Mouse (Mus musculus) ES-Bruce4 (cell line): ENCODE data around the gene Gm10073. TPM values are rescaled to one million over a fixed set of nuclear protein-coding genes. Genes with fewer than 3 reads are reported as not detected.
A peak's percentile ranks its signal among the peaks of the same experiment; 100 is the strongest.
"Not testable (repeated sequence)": the region's sequence is repeated elsewhere in the genome, so short reads cannot be mapped to it uniquely, and the experiment has no call there.

Experiments
- H3K27ac ChIP-seq: 2 replicates; pipeline ENCODE4 v1.5.1; 2012; ENCODE audit warnings: low read length, inconsistent platforms; ENCODE audit not compliant: insufficient read depth
- H3K27me3 ChIP-seq: 2 replicates; pipeline ENCODE4 v1.6.1; 2012; ENCODE audit warnings: mild to moderate bottlenecking, low read length, inconsistent platforms; ENCODE audit not compliant: control insufficient read depth, poor library complexity, insufficient read depth, severe bottlenecking
- H3K36me3 ChIP-seq: 2 replicates; pipeline ENCODE4 v1.6.1; 2012; ENCODE audit warnings: inconsistent platforms, mild to moderate bottlenecking, low read length, moderate library complexity; ENCODE audit not compliant: control insufficient read depth, poor library complexity, insufficient read depth, severe bottlenecking
- H3K4me1 ChIP-seq: one replicate; pipeline ENCODE4 v1.8.1; 2011; ENCODE audit warnings: low read length; ENCODE audit not compliant: control insufficient read depth, insufficient read depth
- H3K4me3 ChIP-seq: 2 replicates; pipeline ENCODE4 v1.5.1; 2011; ENCODE audit warnings: low read depth, mild to moderate bottlenecking, low read length
- H3K9ac ChIP-seq: 2 replicates; pipeline ENCODE4 v1.6.1; 2012; ENCODE audit warnings: low read depth, mild to moderate bottlenecking, inconsistent platforms; ENCODE audit not compliant: poor library complexity, severe bottlenecking
- H3K9me3 ChIP-seq: replicated peaks from 2 replicates; pipeline ENCODE4 v1.6.1; 2012; ENCODE audit warnings: mild to moderate bottlenecking, low read length, inconsistent platforms; ENCODE audit not compliant: control insufficient read depth, poor library complexity, insufficient read depth, severe bottlenecking
- CTCF ChIP-seq: IDR thresholded peaks from one replicate; pipeline ENCODE4 v1.8.1; 2011; ENCODE audit warnings: low read depth, low read length
- EP300 ChIP-seq: IDR thresholded peaks from 2 replicates; pipeline ENCODE4 v1.6.1; 2011; ENCODE audit warnings: low read depth, low read length; ENCODE audit not compliant: insufficient read depth
- POLR2A ChIP-seq: IDR thresholded peaks from one replicate; pipeline ENCODE4 v1.8.1; 2011; ENCODE audit warnings: low read length; ENCODE audit not compliant: insufficient read depth
- polyA plus RNA-seq: library from polyadenylated mRNA; stranded (reverse); fragments of >200 nt; gene quantifications from 2 replicates; pipeline ENCODE4 v1.2.4, GENCODE M21; 2011; ENCODE audit warnings: low read depth; ENCODE audit not compliant: missing spikeins, insufficient read depth, insufficient read length

Gene Gm10073
- polyA plus RNA-seq, 1 experiment: 498 TPM

DNA sequence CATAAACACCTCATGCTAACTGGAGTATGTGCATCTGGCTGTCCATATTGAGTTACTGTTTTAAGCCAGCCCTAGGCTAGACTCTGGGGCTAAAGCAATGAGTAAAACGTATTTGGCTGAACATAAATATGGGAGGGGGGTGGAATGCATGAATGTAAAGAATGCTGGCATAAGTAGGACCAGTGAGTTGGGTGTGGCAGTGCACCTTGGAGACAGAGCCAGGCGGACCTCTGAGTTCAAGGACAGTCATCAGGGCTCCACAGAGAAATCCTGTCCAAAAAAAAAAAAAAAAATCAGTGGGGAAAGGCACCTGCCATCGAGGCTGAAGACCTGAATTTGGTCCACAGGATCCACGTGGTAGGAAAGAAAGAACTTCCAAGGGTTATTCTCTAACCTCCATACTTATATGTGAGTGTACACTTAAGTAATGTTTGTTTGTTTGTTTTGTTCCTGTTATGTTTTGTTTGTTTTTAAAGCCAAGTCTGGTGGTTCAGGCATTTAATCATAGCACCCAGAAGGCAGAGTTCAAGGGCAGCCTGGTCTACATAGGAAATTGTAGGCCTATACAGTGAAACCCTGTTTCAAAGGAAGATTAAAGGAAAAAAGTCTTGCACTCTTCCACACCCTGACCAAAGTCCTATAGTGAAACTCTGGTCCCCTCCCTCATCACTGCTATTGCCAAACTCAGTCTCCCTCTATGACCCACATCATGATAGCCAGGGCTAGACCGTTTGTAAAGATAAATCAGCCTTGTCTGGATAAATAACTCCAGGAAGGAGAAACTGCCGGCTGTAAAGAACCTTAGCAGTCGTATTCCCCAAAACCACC lies 36.0 kb upstream of the Gm10073 start:
- peaks cover 8% of the 10 kb centered on the region for H3K36me3 ChIP-seq
- H3K4me3 ChIP-seq: no peak overlapping the region
- H3K4me1 ChIP-seq: peaks cover 16% of the 10 kb centered on the region
- H3K27me3 ChIP-seq: no peaks in the 10 kb centered on the region
- peak overlapping the region; percentile 100 for H3K27ac ChIP-seq
- H3K9me3 ChIP-seq: no peaks in the 10 kb centered on the region
- peak overlapping the region; percentile 50 for H3K9ac ChIP-seq
- no peak for TF ChIP-seq POLR2A
- no peak for TF ChIP-seq CTCF
- peak; percentile 76 for TF ChIP-seq EP300

DNA sequence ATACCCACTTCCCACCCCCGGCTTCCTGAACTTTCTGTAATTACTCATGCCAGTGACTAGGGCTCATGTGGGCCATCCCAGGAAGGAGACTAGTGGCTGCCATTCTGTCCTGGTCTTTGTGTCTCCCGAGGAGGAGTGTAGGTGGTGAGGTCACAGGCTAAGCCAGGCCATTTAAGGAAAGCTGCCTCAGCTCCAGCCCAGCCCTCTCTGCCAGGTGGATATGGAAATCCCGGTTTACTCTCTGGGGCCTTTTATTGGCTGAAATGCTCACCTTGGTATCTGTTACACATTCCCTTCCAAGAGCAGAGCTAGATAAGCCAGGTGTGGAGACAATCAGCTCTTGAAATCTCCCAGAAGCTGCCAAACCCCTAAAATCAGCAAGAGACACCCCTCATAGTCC lies 35.2 kb upstream of the Gm10073 start:
- Histone ChIP-seq H3K9ac (peak overlapping the region; percentile 59; the same call in 1 of the 2 replicates), H3K9me3 (no peaks in the 10 kb centered on the region), H3K36me3 (peaks cover 8% of the 10 kb centered on the region), H3K27ac (peak overlapping the region; percentile 88), H3K4me1 (peaks cover 14% of the 10 kb centered on the region), H3K4me3 (0 out of 2 replicates have a peak overlapping the region, but pooled peaks have one; percentile 1), H3K27me3 (no peaks in the 10 kb centered on the region)
- TF ChIP-seq CTCF (no peak), POLR2A (no peak), EP300 (no peak)

DNA sequence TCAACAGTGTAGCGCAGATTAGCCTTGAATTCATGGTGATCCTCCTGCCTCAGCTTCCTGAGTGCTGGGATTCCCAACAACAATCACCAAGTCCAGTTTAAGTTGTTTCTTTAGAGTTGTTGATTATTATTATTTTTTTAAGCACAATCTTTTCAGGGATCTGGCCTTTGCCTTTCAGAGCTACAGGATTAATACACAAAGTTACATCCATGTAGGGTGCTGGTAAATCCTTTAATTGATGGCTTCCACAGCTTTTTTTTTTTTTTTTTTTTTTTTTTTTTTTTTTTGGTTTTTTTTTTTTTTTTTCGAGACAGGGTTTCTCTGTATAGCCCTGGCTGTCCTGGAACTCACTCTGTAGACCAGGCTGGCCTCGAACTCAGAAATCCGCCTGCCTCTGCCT lies 34.5 kb upstream of the Gm10073 start:
- H3K27me3 ChIP-seq, H3K9me3 ChIP-seq, H3K36me3 ChIP-seq, H3K4me3 ChIP-seq: not testable (repeated sequence)
- Histone ChIP-seq H3K9ac (peak overlapping the region; percentile 59; the same call in 1 of the 2 replicates), H3K4me1 (peaks cover 13% of the 10 kb centered on the region), H3K27ac (peak overlapping the region; percentile 88)

DNA sequence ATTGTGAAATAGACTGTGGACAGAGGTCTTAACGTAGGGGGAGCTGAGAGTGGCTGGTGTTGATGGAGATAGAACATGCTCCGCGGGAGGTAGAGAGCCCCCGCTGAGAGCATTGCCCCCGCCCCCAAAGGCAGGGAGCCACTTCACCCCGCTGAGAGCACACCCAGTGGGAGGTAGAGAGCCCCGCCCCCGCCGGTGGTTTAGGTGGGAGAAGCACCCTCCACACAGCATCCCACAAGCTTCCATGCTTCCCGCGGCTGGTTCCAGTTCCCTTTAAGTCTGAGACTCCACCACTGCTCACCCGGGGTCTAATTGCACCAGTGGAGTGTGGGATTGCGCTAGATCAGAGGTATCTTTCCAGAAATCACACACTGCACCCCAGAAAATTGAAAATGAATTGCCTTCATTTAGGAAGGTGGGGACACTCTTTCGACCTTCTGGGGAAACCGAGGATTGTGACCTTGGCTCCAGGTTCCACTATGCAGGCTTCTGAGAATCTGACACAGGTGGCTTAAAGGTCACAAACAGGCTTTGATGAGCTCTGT lies 33.4 kb upstream of the Gm10073 start:
- Histone ChIP-seq H3K4me3 (peak overlapping the region; percentile 26), H3K36me3 (peaks cover 8% of the 10 kb centered on the region), H3K27me3 (no peaks in the 10 kb centered on the region), H3K9ac (no peak overlapping the region; the same call in 1 of the 2 replicates), H3K27ac (peak overlapping the region; percentile 69), H3K4me1 (peaks cover 9% of the 10 kb centered on the region), H3K9me3 (no peaks in the 10 kb centered on the region)
- no peak for TF ChIP-seq POLR2A
- TF ChIP-seq CTCF: no peak
- TF ChIP-seq EP300: peak; percentile 34; the same call in 1 of the 2 replicates

DNA sequence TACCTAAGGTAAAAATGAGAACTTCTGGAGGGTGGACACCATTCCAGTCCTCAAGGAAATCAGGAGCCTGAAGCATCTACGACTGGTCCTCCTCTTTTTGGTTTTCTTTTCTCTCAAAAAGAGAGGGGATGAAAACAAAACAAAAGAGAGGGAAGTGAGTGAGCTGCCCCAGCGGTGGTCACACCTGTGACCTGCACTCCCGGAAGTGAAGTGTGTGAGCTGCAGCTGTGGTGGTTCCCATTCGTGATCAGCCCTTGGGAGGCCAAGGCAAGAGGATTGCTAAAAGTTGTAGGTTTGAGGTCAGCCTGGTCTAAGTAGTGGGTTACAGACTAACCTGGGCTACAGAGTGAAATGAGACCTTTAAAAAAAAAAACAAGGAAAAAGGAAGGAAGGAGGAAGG lies 32.9 kb upstream of the Gm10073 start:
- Histone ChIP-seq H3K9ac (no peak overlapping the region; the same call in 1 of the 2 replicates), H3K4me1 (peaks cover 6% of the 10 kb centered on the region), H3K36me3 (peaks cover 8% of the 10 kb centered on the region), H3K9me3 (no peaks in the 10 kb centered on the region), H3K27ac (peak overlapping the region; percentile 22), H3K4me3 (peak overlapping the region; percentile 12; the same call in 1 of the 2 replicates), H3K27me3 (no peaks in the 10 kb centered on the region)
- TF ChIP-seq CTCF (no peak), POLR2A (no peak), EP300 (no peak)

DNA sequence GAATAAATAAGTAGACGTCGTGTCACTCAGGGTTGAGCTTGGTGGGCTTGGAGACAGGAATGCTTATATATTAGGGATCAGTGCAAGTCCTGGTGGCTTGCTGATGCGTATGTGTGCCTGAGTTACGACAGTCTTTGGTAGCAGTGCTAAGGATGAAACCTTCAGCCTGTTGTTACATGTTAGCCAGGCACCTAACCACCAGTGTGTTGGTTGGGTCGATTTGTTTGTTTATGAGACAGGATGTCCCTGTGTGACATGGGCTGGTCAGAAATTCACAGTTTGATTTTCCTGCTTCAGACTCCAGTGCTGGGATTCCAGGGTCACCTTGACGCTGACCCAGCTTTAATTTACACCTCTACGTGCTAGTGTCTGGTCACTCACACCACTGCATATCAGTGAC lies 32.4 kb upstream of the Gm10073 start:
- TF ChIP-seq EP300 (no peak), CTCF (no peak), POLR2A (no peak)
- H3K27me3 ChIP-seq: no peaks in the 10 kb centered on the region
- peaks cover 6% of the 10 kb centered on the region for H3K4me1 ChIP-seq
- H3K27ac ChIP-seq: peak overlapping the region; percentile 22
- peaks cover 8% of the 10 kb centered on the region for H3K36me3 ChIP-seq
- H3K4me3 ChIP-seq: peak overlapping the region; percentile 11
- no peaks in the 10 kb centered on the region for H3K9me3 ChIP-seq
- 0 out of 2 replicates have a peak overlapping the region, but pooled peaks have one; percentile 27 for H3K9ac ChIP-seq
